Mouse (Mus musculus) stomach, postnatal 0 days (tissue): Measurements from ENCODE around the gene Mgea5. TPM values are rescaled to one million over a fixed set of nuclear protein-coding genes. Genes with fewer than 3 reads are reported as not detected.

ENCODE experiments used
- ATAC-seq: fragments of 200-750 bp; cut with Nextera tagmentation; 2 replicates; pipeline ENCODE4 v1.8.0; 2017; ENCODE audit not compliant: low FRiP score, low TSS enrichment
- DNase-seq: peaks from one replicate; pipeline ENCODE4 v3.0.0-alpha.2; 2016; ENCODE audit warnings: low spot score
- H3K27ac ChIP-seq: fragments of 300-500 bp; sonication (generic); replicated peaks from 2 replicates; pipeline ENCODE4 v1.5.1; 2014; ENCODE audit warnings: mild to moderate bottlenecking, control low read depth
- H3K27me3 ChIP-seq: fragments of 300-500 bp; sonication (generic); 2 replicates; pipeline ENCODE4 v1.6.1; 2014; ENCODE audit warnings: low read length; ENCODE audit not compliant: control insufficient read depth, insufficient read depth
- H3K36me3 ChIP-seq: fragments of 300-500 bp; sonication (generic); 2 replicates; pipeline ENCODE4 v1.6.1; 2014; ENCODE audit warnings: low read length, mixed read lengths; ENCODE audit not compliant: control insufficient read depth, insufficient read depth
- H3K4me1 ChIP-seq: fragments of 300-500 bp; sonication (generic); replicated peaks from 2 replicates; pipeline ENCODE4 v1.6.1; 2014; ENCODE audit warnings: antibody characterized with exemption; ENCODE audit not compliant: control insufficient read depth, insufficient read depth
- H3K4me2 ChIP-seq: fragments of 300-500 bp; sonication (generic); replicated peaks from 2 replicates; pipeline ENCODE4 v1.6.1; 2014; ENCODE audit warnings: low read depth, mild to moderate bottlenecking, control low read depth, moderate library complexity
- H3K4me3 ChIP-seq: fragments of 300-500 bp; sonication (generic); 2 replicates; pipeline ENCODE4 v1.5.1; 2014; ENCODE audit warnings: low read depth, low read length, control low read depth
- H3K9ac ChIP-seq: fragments of 300-500 bp; sonication (generic); 2 replicates; pipeline ENCODE4 v1.6.1; 2014; ENCODE audit warnings: mild to moderate bottlenecking, low read length, control low read depth, mixed read lengths
- H3K9me3 ChIP-seq: fragments of 300-500 bp; sonication (generic); 2 replicates; pipeline ENCODE4 v1.6.1; 2016; ENCODE audit warnings: low read length; ENCODE audit not compliant: control insufficient read depth
- CTCF ChIP-seq: IDR thresholded peaks from 2 replicates; pipeline ENCODE4 v1.5.1; 2016; ENCODE audit warnings: antibody characterized with exemption, low read depth, mild to moderate bottlenecking, moderate library complexity
- EP300 ChIP-seq: optimal IDR thresholded peaks from 2 replicates; pipeline ENCODE3; 2016; ENCODE audit warnings: antibody characterized with exemption
- WGBS: fragments of 180-500 bp; shearing (Covaris S2); extraction: QIAGEN DNeasy Blood & Tissue Kit; methylation state at CpG from one replicate; pipeline ENCODE4 v1.1.7; 2014; 5-methylcytosine and 5-hydroxymethylcytosine counted together
- polyA plus RNA-seq: library from polyadenylated mRNA; unstranded; fragments of >200 nt; fragmentation: Nextera tagmentation; extraction: Ambion mirVana; gene quantifications from 2 replicates; pipeline ENCODE4 v1.2.1, GENCODE M21; 2015

The Mgea5 gene
- polyA plus RNA-seq, 1 experiment from 2014 or later: 16.5 TPM

GRCm38 (mm10) chr19:45783933-45784576 lies 418 bp upstream of the Mgea5 start:
- Histone ChIP-seq H3K4me3 (peak overlapping the region; percentile 100), H3K36me3 (peaks cover 11% of the 10 kb centered on the region; the same call in 1 of the 2 replicates), H3K27me3 (no peaks in the 10 kb centered on the region), H3K9me3 (no peaks in the 10 kb centered on the region), H3K27ac (peak overlapping the region; percentile 88), H3K4me1 (peaks cover 3% of the 10 kb centered on the region; the same call in 1 of the 2 replicates), H3K4me2 (peak overlapping the region; percentile 57), H3K9ac (peak overlapping the region; percentile 41; the same call in 1 of the 2 replicates)
- no peak for ATAC-seq
- no peak for DNase-seq
- no peak for TF ChIP-seq CTCF
- no peak for TF ChIP-seq EP300
- WGBS: 27% methylated on average over 17 of the region's 17 CpGs

- under 1% methylated on average over 27 of the region's 36 CpGs for WGBS
- Histone ChIP-seq H3K4me2 (peak overlapping the region; percentile 67), H3K4me3 (peak overlapping the region; percentile 100), H3K27me3 (no peaks in the 10 kb centered on the region), H3K9ac (peak overlapping the region; percentile 97), H3K4me1 (peaks cover 3% of the 10 kb centered on the region; the same call in 1 of the 2 replicates), H3K9me3 (no peaks in the 10 kb centered on the region), H3K36me3 (peaks cover 13% of the 10 kb centered on the region; the same call in 1 of the 2 replicates), H3K27ac (peak overlapping the region; percentile 100)
- DNase-seq (peak; percentile 83), ATAC-seq (peak; percentile 62)
- TF ChIP-seq CTCF (no peak), EP300 (no peak)
These were observed 1.2 kb downstream of the Mgea5 start for GRCm38 (mm10) chr19:45782315-45783001.

- TF ChIP-seq EP300: no peak
- TF ChIP-seq CTCF: peak; percentile 29; the same call in 1 of the 2 replicates
- no peaks in the 10 kb centered on the region for H3K27me3 ChIP-seq
- H3K4me1 ChIP-seq: peaks cover 3% of the 10 kb centered on the region; the same call in 1 of the 2 replicates
- peak overlapping the region; percentile 100 for H3K4me3 ChIP-seq
- no peak overlapping the region for H3K27ac ChIP-seq
- no peak overlapping the region for H3K9ac ChIP-seq
- DNase-seq (no peak), ATAC-seq (no peak)
- H3K9me3 ChIP-seq: no peaks in the 10 kb centered on the region
- H3K36me3 ChIP-seq: peaks cover 13% of the 10 kb centered on the region; the same call in 1 of the 2 replicates
- whole genome bisulfite sequencing: 54% methylated on average over 8 of the region's 8 CpGs
- H3K4me2 ChIP-seq: peak overlapping the region; percentile 67
These were observed 2.0 kb downstream of the Mgea5 start for GRCm38 (mm10) chr19:45781676-45782075.

- 78% methylated on average over 13 of the region's 13 CpGs for whole genome bisulfite sequencing
- DNase-seq: no peak
- H3K9ac ChIP-seq: no peak overlapping the region
- H3K36me3 ChIP-seq: peaks cover 13% of the 10 kb centered on the region; the same call in 1 of the 2 replicates
- no peaks in the 10 kb centered on the region for H3K9me3 ChIP-seq
- H3K4me1 ChIP-seq: peaks cover 3% of the 10 kb centered on the region; the same call in 1 of the 2 replicates
- peak overlapping the region; percentile 67 for H3K4me2 ChIP-seq
- no peak overlapping the region for H3K4me3 ChIP-seq
- no peak overlapping the region for H3K27ac ChIP-seq
- ATAC-seq: no peak
- no peak for TF ChIP-seq CTCF
- no peak for TF ChIP-seq EP300
- no peaks in the 10 kb centered on the region for H3K27me3 ChIP-seq
These were observed 3.2 kb downstream of the Mgea5 start for GRCm38 (mm10) chr19:45780350-45780915.

- H3K9me3 ChIP-seq: no peaks in the 10 kb centered on the region
- no peak for ATAC-seq
- DNase-seq: no peak
- WGBS: 78% methylated on average over 2 of the region's 2 CpGs
- no peak overlapping the region for H3K4me3 ChIP-seq
- no peaks in the 10 kb centered on the region for H3K4me1 ChIP-seq
- peaks cover 28% of the 10 kb centered on the region for H3K36me3 ChIP-seq
- no peak overlapping the region for H3K4me2 ChIP-seq
- no peaks in the 10 kb centered on the region for H3K27me3 ChIP-seq
- no peak overlapping the region for H3K27ac ChIP-seq
- no peak overlapping the region for H3K9ac ChIP-seq
- no peak for TF ChIP-seq EP300
- TF ChIP-seq CTCF: no peak
These were observed 8.2 kb downstream of the Mgea5 start for GRCm38 (mm10) chr19:45775486-45775885.
